Mouse (Mus musculus) hindbrain, embryonic 16.5 days (tissue): ENCODE results near the gene Ptgr1. TPM values are rescaled to one million over a fixed set of nuclear protein-coding genes. Genes with fewer than 3 reads are reported as not detected.

Experiments used
- ATAC-seq: fragments of 200-750 bp; cut with Nextera tagmentation; 2 replicates; pipeline ENCODE4 v1.8.0; 2017; ENCODE audit warnings: moderate TSS enrichment, moderate library complexity
- H3K27ac ChIP-seq: fragments of 300-500 bp; sonication (generic); 2 replicates; pipeline ENCODE4 v1.5.1; 2014; ENCODE audit warnings: low read depth, mild to moderate bottlenecking, control low read depth, low read length, moderate library complexity
- H3K27me3 ChIP-seq: fragments of 300-500 bp; sonication (generic); replicated peaks from 2 replicates; pipeline ENCODE4 v1.6.1; 2014; ENCODE audit warnings: low read length; ENCODE audit not compliant: control insufficient read depth, insufficient read depth
- H3K36me3 ChIP-seq: fragments of 300-500 bp; sonication (generic); 2 replicates; pipeline ENCODE4 v1.6.1; 2014; ENCODE audit warnings: mild to moderate bottlenecking, low read length, moderate library complexity, mixed read lengths; ENCODE audit not compliant: control insufficient read depth, insufficient read depth
- H3K4me1 ChIP-seq: fragments of 300-500 bp; sonication (generic); 2 replicates; pipeline ENCODE4 v1.6.1; 2014; ENCODE audit warnings: low read depth, low read length; ENCODE audit not compliant: control insufficient read depth, insufficient read depth
- H3K4me2 ChIP-seq: fragments of 300-500 bp; sonication (generic); 2 replicates; pipeline ENCODE4 v1.6.1; 2014; ENCODE audit warnings: mild to moderate bottlenecking, low read length, control low read depth, moderate library complexity
- H3K4me3 ChIP-seq: fragments of 300-500 bp; sonication (generic); 2 replicates; pipeline ENCODE4 v1.5.1; 2014; ENCODE audit warnings: mild to moderate bottlenecking, low read length, control low read depth, moderate library complexity
- H3K9ac ChIP-seq: fragments of 300-500 bp; sonication (generic); 2 replicates; pipeline ENCODE4 v1.6.1; 2014; ENCODE audit warnings: low read depth, mild to moderate bottlenecking, control low read depth, low read length, moderate library complexity
- H3K9me3 ChIP-seq: fragments of 300-500 bp; sonication (generic); 2 replicates; pipeline ENCODE4 v1.6.1; 2014; ENCODE audit warnings: mild to moderate bottlenecking, low read length, moderate library complexity; ENCODE audit not compliant: control insufficient read depth
- WGBS: fragments of 180-500 bp; shearing (Covaris S2); extraction: QIAGEN DNeasy Blood & Tissue Kit; methylation state at CpG from one replicate; pipeline ENCODE4 v1.1.7; 2014; 5-methylcytosine and 5-hydroxymethylcytosine counted together
- polyA plus RNA-seq: library from polyadenylated mRNA; unstranded; fragments of >200 nt; fragmentation: Nextera tagmentation; extraction: Ambion mirVana; gene quantifications from 2 replicates; pipeline ENCODE4 v1.2.1, GENCODE M21; 2015

Ptgr1 gene
- polyA plus RNA-seq, 1 experiment from 2014 or later, result 5.6 TPM

- H3K4me3 ChIP-seq, result no peak overlapping the region
- no peak overlapping the region for H3K4me2 ChIP-seq
- whole genome bisulfite sequencing, result 52% methylated on average over 5 of the region's 5 CpGs
- H3K9me3 ChIP-seq, result peaks cover 11% of the 10 kb centered on the region
- no peak overlapping the region for H3K27ac ChIP-seq
- ATAC-seq, result no peak
- H3K36me3 ChIP-seq, result no peaks in the 10 kb centered on the region
- H3K4me1 ChIP-seq, result no peaks in the 10 kb centered on the region
- no peaks in the 10 kb centered on the region for H3K27me3 ChIP-seq
- H3K9ac ChIP-seq, result no peak overlapping the region
Observed at GRCm38 (mm10) chr4:58925664-58926063, 61.3 kb downstream of the Ptgr1 start.

DNA sequence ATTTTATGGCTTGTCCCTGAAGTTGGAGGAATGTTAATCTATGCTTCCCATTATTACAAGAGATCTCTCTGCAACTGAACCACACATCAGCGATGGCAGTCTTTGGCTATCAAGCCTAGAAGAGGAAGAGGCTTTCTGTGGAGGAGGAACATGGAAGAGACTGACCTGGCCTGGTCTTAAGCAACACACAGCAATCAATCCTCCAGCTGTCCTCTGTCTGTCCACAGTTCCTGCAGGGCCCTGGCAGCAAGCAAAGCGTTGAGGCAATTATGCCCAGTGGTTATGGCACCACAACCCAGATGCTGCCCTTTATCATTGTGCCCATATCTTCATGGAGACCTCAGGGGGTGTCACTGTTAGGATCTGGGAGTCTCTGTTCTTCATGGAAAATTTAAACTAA, 63.0 kb downstream of the Ptgr1 start:
- H3K4me1 ChIP-seq, result no peaks in the 10 kb centered on the region
- peaks cover 11% of the 10 kb centered on the region for H3K9me3 ChIP-seq
- no peak overlapping the region for H3K4me2 ChIP-seq
- H3K27ac ChIP-seq, result no peak overlapping the region
- H3K27me3 ChIP-seq, result no peaks in the 10 kb centered on the region
- H3K9ac ChIP-seq, result no peak overlapping the region
- WGBS, result 82% methylated on average over 2 of the region's 2 CpGs
- H3K4me3 ChIP-seq, result no peak overlapping the region
- no peaks in the 10 kb centered on the region for H3K36me3 ChIP-seq
- ATAC-seq, result no peak

Other genes with a start within 250 kb of the Ptgr1 start
- gene Olfr267, start 199.4 kb downstream of the Ptgr1 start, polyA plus RNA-seq, result 0.11 TPM in 1 of 2 replicates, not detected in the other
- gene Ecpas, start 74.4 kb downstream of the Ptgr1 start, polyA plus RNA-seq, result 29.0 and 31.1 TPM in 2 replicates
- 2.0 and 2.7 TPM in 2 replicates for gene Zkscan16, start 43.5 kb downstream of the Ptgr1 start, polyA plus RNA-seq
- gene Dnajc25, start 7.9 kb upstream of the Ptgr1 start, polyA plus RNA-seq, result 5.7 and 5.8 TPM in 2 replicates
- gene Gm20503, start 16.1 kb upstream of the Ptgr1 start, polyA plus RNA-seq, result 7.2 and 8.4 TPM in 2 replicates
- gene Gng10, start 48.0 kb upstream of the Ptgr1 start, polyA plus RNA-seq, result 178 and 197 TPM in 2 replicates
- gene AI481877, start 151.9 kb upstream of the Ptgr1 start, polyA plus RNA-seq, result 0.04 and 0.05 TPM in 2 replicates
- 14.3 and 15.8 TPM in 2 replicates for gene Ugcg, start 202.1 kb upstream of the Ptgr1 start, polyA plus RNA-seq